ENCODE assay signal across 24 mouse cellular contexts in genomic region chr1:183562853-183563252, GRCm38 (mm10).
DNase-seq lines count a peak whose midpoint lies in the region; ATAC-seq and TF ChIP-seq lines count a peak whose summit lies in the region.
"Had no signal": no experiment of that assay in that cellular context is flagged by ENCODE, and none has a peak within 500 bp of the region (broad histone marks: within the 10 kb centered on the region; RNA-seq: fewer than 3 reads in every experiment).

No protein-coding gene starts in this region.

- H3K4me3 ChIP-seq in forebrain, postnatal 0 days (ENCODE audit: low read depth, low read length): no peak overlapping the region
- no peak overlapping the region for H3K4me3 ChIP-seq in forebrain, embryonic 10.5 days
- H3K4me3 ChIP-seq in hindbrain, postnatal 0 days (ENCODE audit: low read length): no peak overlapping the region
- H3K4me3 ChIP-seq in hindbrain, embryonic 10.5 days: no peak overlapping the region
- H3K4me3 ChIP-seq: embryonic facial prominence, embryonic 12.5 days; embryonic facial prominence, embryonic 15.5 days; forebrain, embryonic 13.5 days; gastrocnemius, adult 2 months; heart, embryonic 12.5 days; heart, embryonic 15.5 days; hindbrain, embryonic 12.5 days had no signal

- ATAC-seq in forebrain, postnatal 0 days: peak; percentile 59
- ATAC-seq in hindbrain, postnatal 0 days: peak; percentile 47; the same call in 1 of the 2 replicates
- no peak for ATAC-seq in activated CD4-positive, CD25-positive, alpha-beta regulatory T cell, adult 4 months
- ATAC-seq: forebrain, embryonic 13.5 days; intestine, postnatal 0 days had no signal

- no peaks in the 10 kb centered on the region for H3K36me3 ChIP-seq in forebrain, postnatal 0 days (ENCODE audit: insufficient read depth)
- no peaks in the 10 kb centered on the region for H3K36me3 ChIP-seq in forebrain, embryonic 10.5 days (replicated peaks)
- no peaks in the 10 kb centered on the region for H3K36me3 ChIP-seq in hindbrain, postnatal 0 days (ENCODE audit: insufficient read depth, low read length)
- H3K36me3 ChIP-seq in hindbrain, embryonic 10.5 days: no peaks in the 10 kb centered on the region
- H3K36me3 ChIP-seq: embryonic facial prominence, embryonic 12.5 days; embryonic facial prominence, embryonic 15.5 days; heart, embryonic 12.5 days; heart, embryonic 15.5 days; hindbrain, embryonic 12.5 days had no signal

- no peak for TF ChIP-seq CTCF in forebrain, postnatal 0 days (IDR thresholded peaks at IDR 0.05; ENCODE audit: low read depth)
- no peak for TF ChIP-seq CTCF in hindbrain, postnatal 0 days (IDR thresholded peaks at IDR 0.05; ENCODE audit: low read depth)

- DNase-seq in cerebellum, postnatal 10 days: peak; percentile 9 to 13
- DNase-seq in cerebellum, postnatal 36 days: no peak
- peak; percentile 31 for DNase-seq in forebrain, postnatal 0 days
- no peak for DNase-seq in forebrain, embryonic 10.5 days (ENCODE audit: extremely low spot score, low spot score)
- peak; percentile 46 for DNase-seq in hindbrain, postnatal 0 days (ENCODE audit: low spot score)
- DNase-seq in hindbrain, embryonic 10.5 days (ENCODE audit: low spot score): no peak
- DNase-seq: adrenal gland, postnatal 10 days; adrenal gland, postnatal 36 days; cerebellum, adult 11-12 months; cerebellum, adult 8-10 months; gastrocnemius, adult 2 months; gastrocnemius, postnatal 14 days; heart, adult 18-20 months; heart, postnatal 14 days; heart, postnatal 4 days; kidney, adult 2 months had no signal

- no peak overlapping the region for H3K27ac ChIP-seq in forebrain, postnatal 0 days (ENCODE audit: low read depth, low read length)
- no peak overlapping the region for H3K27ac ChIP-seq in forebrain, embryonic 10.5 days
- H3K27ac ChIP-seq in hindbrain, postnatal 0 days: no peak overlapping the region
- no peak overlapping the region for H3K27ac ChIP-seq in hindbrain, embryonic 10.5 days
- H3K27ac ChIP-seq: embryonic facial prominence, embryonic 12.5 days; embryonic facial prominence, embryonic 15.5 days; forebrain, embryonic 13.5 days; gastrocnemius, adult 2 months; heart, embryonic 15.5 days; hindbrain, embryonic 12.5 days had no signal

- H3K27me3 ChIP-seq in forebrain, postnatal 0 days (ENCODE audit: insufficient read depth, low read length): no peaks in the 10 kb centered on the region
- H3K27me3 ChIP-seq in forebrain, embryonic 10.5 days (ENCODE audit: poor library complexity, severe bottlenecking): no peaks in the 10 kb centered on the region
- H3K27me3 ChIP-seq in hindbrain, postnatal 0 days (ENCODE audit: insufficient read depth, low read length): no peaks in the 10 kb centered on the region
- no peaks in the 10 kb centered on the region for H3K27me3 ChIP-seq in hindbrain, embryonic 10.5 days (ENCODE audit: insufficient read depth, poor library complexity, severe bottlenecking)
- H3K27me3 ChIP-seq: embryonic facial prominence, embryonic 12.5 days; embryonic facial prominence, embryonic 15.5 days; forebrain, embryonic 13.5 days; heart, embryonic 12.5 days; heart, embryonic 15.5 days; hindbrain, embryonic 12.5 days had no signal

- no peaks in the 10 kb centered on the region for H3K9me3 ChIP-seq in forebrain, postnatal 0 days (ENCODE audit: low read length)
- H3K9me3 ChIP-seq in forebrain, embryonic 10.5 days: peaks cover 5% of the 10 kb centered on the region; the same call in 1 of the 2 replicates
- H3K9me3 ChIP-seq in hindbrain, postnatal 0 days (ENCODE audit: low read length): no peaks in the 10 kb centered on the region
- peaks cover 4% of the 10 kb centered on the region; the same call in 1 of the 2 replicates for H3K9me3 ChIP-seq in hindbrain, embryonic 10.5 days
- H3K9me3 ChIP-seq: embryonic facial prominence, embryonic 12.5 days; embryonic facial prominence, embryonic 15.5 days; forebrain, embryonic 13.5 days; heart, embryonic 15.5 days; hindbrain, embryonic 12.5 days had no signal

- WGBS in forebrain, postnatal 0 days: 33% methylated on average over 3 of the region's 3 CpGs
- WGBS in forebrain, embryonic 10.5 days: 87% methylated on average over 3 of the region's 3 CpGs
- WGBS in hindbrain, postnatal 0 days: 58% methylated on average over 3 of the region's 3 CpGs
- WGBS in hindbrain, embryonic 10.5 days: 93% methylated on average over 3 of the region's 3 CpGs

- no peak overlapping the region for H3K9ac ChIP-seq in forebrain, postnatal 0 days
- H3K9ac ChIP-seq in hindbrain, postnatal 0 days (replicated peaks; ENCODE audit: low read length): no peak overlapping the region
- H3K9ac ChIP-seq: embryonic facial prominence, embryonic 12.5 days; embryonic facial prominence, embryonic 15.5 days; forebrain, embryonic 13.5 days; heart, embryonic 12.5 days; heart, embryonic 15.5 days; hindbrain, embryonic 12.5 days had no signal

- 0 out of 2 replicates have a peak, but pooled peaks cover 3% of the 10 kb centered on the region for H3K4me1 ChIP-seq in forebrain, postnatal 0 days (ENCODE audit: insufficient read depth)
- no peaks in the 10 kb centered on the region for H3K4me1 ChIP-seq in forebrain, embryonic 10.5 days
- no peaks in the 10 kb centered on the region for H3K4me1 ChIP-seq in hindbrain, postnatal 0 days (ENCODE audit: insufficient read depth, low read length)
- H3K4me1 ChIP-seq in hindbrain, embryonic 10.5 days (replicated peaks): no peaks in the 10 kb centered on the region
- H3K4me1 ChIP-seq: embryonic facial prominence, embryonic 12.5 days; embryonic facial prominence, embryonic 15.5 days; forebrain, embryonic 13.5 days; heart, embryonic 12.5 days; heart, embryonic 15.5 days; hindbrain, embryonic 12.5 days had no signal

- no peak overlapping the region for H3K4me2 ChIP-seq in forebrain, postnatal 0 days (ENCODE audit: low read depth)
- H3K4me2 ChIP-seq in hindbrain, postnatal 0 days (ENCODE audit: low read depth, low read length): no peak overlapping the region
- H3K4me2 ChIP-seq: embryonic facial prominence, embryonic 12.5 days; embryonic facial prominence, embryonic 15.5 days; forebrain, embryonic 13.5 days; heart, embryonic 12.5 days; heart, embryonic 15.5 days; hindbrain, embryonic 12.5 days had no signal

Comparison
In these comparisons a context has a peak if more than half of its experiments do, and no peak if none do; other contexts are left out.
1. DNase-seq: peak in cerebellum, postnatal 10 days (2 of 2), forebrain, postnatal 0 days (single experiment) and hindbrain, postnatal 0 days (single experiment); none in cerebellum, postnatal 36 days (0 of 2), forebrain, embryonic 10.5 days (single experiment) and hindbrain, embryonic 10.5 days (single experiment).